23 mouse cellular contexts compared by ENCODE assay signal in the genomic region with DNA sequence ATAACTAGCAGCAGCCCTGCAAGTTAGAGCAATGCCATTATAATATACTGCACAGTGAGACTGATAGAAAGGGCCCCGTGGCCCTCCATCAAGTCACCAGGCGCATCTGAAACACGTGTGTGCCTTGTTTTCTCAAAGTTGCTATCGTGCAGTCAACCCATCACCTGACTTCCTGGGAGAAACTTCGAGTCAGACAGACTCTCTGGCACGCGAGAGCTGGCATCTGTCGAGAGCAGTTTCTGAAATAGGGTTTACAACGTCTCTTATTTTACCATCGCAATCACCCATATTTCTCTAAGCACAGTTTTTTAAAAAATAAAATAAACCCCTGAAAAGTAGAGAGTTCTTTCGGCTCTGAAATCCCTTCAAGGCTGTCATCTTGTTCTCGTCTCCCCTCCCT.
"Had no signal": no experiment of that assay in that cellular context is flagged by ENCODE, and none has a peak within 500 bp of the region (broad histone marks: within the 10 kb centered on the region; RNA-seq: fewer than 3 reads in every experiment).

No protein-coding gene starts in this region.

- H3K4me3 ChIP-seq: kidney, embryonic 15.5 days; left cerebral cortex, adult 2 months; limb, embryonic 12.5 days; limb, embryonic 15.5 days; midbrain, embryonic 13.5 days; myocyte; neural tube, embryonic 13.5 days had no signal

- H3K27ac ChIP-seq: kidney, embryonic 15.5 days; left cerebral cortex, adult 2 months; limb, embryonic 12.5 days; limb, embryonic 15.5 days; liver, embryonic 14.5 days; macrophage; midbrain, embryonic 13.5 days; neural tube, embryonic 13.5 days; stomach, postnatal 0 days had no signal

- H3K4me2 ChIP-seq: kidney, embryonic 15.5 days; limb, embryonic 12.5 days; limb, embryonic 15.5 days; liver, embryonic 11.5 days; lung, embryonic 14.5 days; midbrain, embryonic 13.5 days; neural tube, embryonic 13.5 days had no signal

- DNase-seq: kidney, adult 8-10 months; kidney, postnatal 10 days; kidney, postnatal 36 days; layer of hippocampus, postnatal 36 days; liver, postnatal 0 days; lung, embryonic 14.5 days; right cerebral cortex, postnatal 14 days; right cerebral cortex, postnatal 4 days; thymus, adult 2 months; thymus, postnatal 14 days; thymus, postnatal 4 days had no signal

- ATAC-seq: liver, postnatal 0 days; lung, postnatal 0 days had no signal

- H3K27me3 ChIP-seq: kidney, embryonic 15.5 days; limb, embryonic 15.5 days; midbrain, embryonic 13.5 days; neural tube, embryonic 13.5 days had no signal

- H3K9ac ChIP-seq: kidney, embryonic 15.5 days; limb, embryonic 12.5 days; limb, embryonic 15.5 days; liver, embryonic 14.5 days; liver, postnatal 0 days; lung, embryonic 14.5 days; midbrain, embryonic 13.5 days; neural tube, embryonic 13.5 days had no signal

- H3K9me3 ChIP-seq: kidney, embryonic 15.5 days; limb, embryonic 12.5 days; limb, embryonic 15.5 days; midbrain, embryonic 13.5 days; neural tube, embryonic 13.5 days had no signal

- H3K36me3 ChIP-seq: kidney, embryonic 15.5 days; limb, embryonic 12.5 days; limb, embryonic 15.5 days; midbrain, embryonic 13.5 days; neural tube, embryonic 13.5 days had no signal
